Mouse (Mus musculus) right cerebral cortex, postnatal 25 days (tissue): Measurements from ENCODE around the gene Trp53bp1.

Experiments
- DNase-seq: peaks from one replicate; pipeline ENCODE4 v3.0.0; 2022

Trp53bp1 gene

DNA sequence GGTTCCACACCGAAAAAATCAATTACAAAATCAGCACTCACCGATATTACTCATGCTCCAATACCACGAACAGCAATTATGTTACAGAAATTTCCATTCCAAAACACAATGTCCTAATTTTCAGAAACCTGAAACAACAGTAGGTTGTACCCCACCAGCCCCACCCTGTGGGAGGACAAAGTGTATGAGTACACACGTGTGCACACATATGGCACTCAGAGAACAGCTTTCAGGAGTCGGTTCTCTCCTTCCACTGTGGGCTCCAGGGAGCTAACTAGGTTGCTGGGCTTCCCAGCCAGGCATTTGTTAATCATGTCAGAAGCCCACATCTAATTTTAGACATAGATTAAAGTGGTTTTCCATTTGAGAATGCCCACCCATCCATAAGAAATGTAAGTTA lies 27.1 kb downstream of the Trp53bp1 start:
- DNase-seq = no peak

DNA sequence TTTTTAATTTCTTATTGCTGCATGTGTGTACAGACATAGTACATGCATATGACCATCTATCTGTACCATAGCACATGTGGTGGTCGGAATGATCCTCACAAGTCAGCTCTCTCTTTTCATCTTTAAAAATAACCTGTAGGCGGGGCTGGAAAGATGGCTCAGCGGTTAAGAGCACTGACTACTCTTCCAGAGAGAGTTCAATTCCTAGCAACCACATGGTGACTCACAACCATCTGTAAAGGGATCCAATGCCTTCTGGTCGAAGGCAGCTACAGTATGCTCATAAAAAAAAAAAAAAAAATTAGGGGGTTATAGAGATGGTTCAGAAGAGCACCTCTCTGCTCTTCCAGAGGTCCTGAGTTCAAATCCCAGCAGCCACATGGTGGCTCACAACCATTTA lies 31.8 kb downstream of the Trp53bp1 start:
- no peak for DNase-seq

DNA sequence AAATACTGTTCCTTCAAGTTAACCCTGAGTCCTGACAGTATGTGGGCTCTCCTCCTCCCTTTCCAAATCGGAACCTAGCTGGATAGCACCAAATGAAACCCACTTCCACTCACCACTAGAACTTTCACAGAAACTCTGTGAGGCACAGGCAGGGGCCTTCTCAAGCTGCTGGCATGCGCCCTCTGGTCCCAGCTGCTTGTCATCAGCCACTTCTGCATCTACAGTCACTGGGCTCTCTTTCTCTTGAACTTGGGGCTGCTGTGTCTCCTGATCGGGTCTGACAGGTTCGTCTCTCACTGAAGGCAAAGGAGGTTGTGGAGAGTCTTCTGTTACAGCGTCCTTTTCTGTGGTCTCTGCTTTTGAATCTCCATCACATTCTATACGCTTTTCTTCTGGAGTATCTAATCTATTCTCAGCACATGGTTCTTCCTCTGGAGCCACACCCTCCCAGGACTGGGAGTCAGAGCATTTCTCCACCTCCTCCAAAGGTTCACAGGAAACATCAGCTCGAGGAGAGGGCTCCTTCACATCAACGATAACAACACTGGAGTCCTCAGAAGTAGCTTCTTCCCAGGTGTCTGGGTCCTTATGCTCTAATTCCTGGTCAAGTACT lies 35.6 kb downstream of the Trp53bp1 start:
- no peak for DNase-seq

DNA sequence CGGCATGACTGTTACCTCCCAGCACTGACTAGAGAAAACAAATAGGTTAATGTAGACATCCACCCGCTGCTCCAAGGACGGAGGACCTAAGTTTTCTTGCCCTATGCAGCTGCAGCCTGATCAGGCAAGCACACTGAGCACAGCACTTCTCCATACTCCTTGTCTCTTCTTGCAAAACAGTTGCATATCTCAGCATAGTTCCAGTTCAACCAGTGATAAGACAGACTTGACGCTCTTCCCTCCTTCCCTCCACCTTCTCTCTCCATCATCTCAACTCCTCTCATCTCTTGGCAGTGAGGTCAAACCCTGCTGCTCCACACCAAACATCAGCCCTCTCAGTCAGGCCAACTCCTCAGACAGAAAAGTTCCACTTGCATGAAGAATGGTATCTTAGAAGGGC lies 43.1 kb downstream of the Trp53bp1 start:
- no peak for DNase-seq

DNA sequence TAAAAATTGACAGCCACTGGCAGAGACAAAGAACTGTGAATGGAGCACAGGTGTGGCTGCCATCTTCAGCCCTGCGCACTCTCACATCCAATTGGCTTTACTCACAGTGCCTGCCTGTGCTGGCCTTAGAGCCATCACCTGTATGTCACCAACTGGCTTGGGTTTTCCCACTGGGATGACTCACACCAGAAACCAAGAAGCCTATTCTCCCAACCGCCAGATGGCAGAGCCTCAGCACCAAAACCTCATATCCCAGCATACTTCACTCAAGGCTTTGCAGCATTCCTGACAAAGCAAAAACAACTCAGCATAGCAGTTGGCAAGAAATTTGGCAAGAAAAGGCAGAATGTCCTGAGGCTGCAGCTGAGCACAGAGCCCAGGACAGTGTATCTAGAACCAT lies 48.2 kb downstream of the Trp53bp1 start:
- peak; percentile 45 for DNase-seq

DNA sequence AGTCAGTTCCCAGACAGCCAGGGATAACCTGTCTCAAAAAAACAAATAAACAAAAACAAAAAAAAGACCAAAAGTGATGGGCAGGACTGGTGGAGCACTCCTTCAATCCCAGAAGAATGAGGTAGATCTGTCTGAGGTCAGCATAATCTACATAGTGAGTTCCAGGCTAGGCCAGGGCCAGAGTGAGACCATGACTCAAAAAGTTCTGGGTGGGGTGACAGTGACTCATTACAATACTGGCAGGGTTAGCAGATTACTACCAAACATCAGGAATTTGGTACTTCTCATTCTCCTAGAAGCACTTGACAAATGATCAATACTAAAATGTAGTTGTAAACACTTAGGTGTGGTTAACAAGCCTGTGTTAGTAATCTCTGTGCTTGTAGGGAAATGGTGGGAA lies 51.2 kb downstream of the Trp53bp1 start:
- no peak for DNase-seq

DNA sequence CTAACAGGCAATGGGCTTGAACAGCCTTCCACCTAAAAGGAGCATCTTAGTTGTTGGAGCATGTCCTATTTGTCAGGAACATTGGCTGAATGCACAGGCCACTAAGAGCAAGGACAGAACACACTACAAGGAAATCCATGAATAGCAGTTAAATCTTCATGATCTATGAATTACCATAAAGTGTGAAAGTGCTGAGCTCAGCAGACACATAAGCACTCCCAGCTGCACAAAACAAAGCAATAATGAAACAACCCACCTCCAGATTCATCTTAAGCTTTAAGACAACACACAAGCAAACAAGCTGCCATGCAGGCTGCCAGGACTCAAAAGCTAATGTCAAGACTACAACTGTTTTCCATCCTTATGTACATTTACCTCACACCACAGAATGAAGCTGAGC lies 52.0 kb downstream of the Trp53bp1 start:
- DNase-seq = no peak

DNA sequence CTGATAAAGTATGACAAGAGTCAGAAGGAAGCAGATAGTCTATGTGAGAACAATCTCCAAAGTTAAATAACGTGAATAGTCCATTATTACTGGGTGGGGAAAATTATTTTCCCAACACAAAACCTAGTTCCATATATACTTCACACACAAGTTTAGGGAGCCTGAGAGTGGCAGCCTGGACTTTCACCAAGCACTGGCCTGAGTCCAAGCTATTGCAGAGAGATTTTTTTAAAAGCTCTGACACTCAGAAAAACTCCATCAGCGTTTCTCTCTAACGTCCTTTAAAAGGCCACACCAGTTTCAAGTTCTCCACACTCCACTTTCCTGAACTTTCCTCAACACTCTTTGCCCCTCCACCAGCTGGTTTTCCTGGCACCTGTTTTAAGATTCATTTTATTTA lies 56.7 kb downstream of the Trp53bp1 start:
- no peak for DNase-seq

DNA sequence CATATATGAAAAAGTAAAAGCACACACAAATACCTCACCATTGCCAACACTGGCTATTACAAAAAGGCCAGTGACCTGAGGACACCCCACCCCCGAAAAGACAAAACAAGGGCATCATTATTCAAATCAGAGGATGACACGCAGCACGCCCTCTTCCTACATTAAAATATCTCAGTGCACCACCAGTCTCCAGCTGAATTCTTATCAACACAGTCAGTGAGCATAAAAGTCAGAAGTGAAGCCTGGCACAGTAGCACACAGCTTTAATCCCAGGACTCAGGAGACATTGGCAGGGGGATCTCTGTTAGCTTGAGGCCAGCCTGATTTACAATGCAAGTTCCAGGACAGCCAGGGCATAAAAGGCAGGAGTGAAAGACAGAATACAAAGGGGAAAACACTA lies 64.7 kb downstream of the Trp53bp1 start:
- DNase-seq = no peak

DNA sequence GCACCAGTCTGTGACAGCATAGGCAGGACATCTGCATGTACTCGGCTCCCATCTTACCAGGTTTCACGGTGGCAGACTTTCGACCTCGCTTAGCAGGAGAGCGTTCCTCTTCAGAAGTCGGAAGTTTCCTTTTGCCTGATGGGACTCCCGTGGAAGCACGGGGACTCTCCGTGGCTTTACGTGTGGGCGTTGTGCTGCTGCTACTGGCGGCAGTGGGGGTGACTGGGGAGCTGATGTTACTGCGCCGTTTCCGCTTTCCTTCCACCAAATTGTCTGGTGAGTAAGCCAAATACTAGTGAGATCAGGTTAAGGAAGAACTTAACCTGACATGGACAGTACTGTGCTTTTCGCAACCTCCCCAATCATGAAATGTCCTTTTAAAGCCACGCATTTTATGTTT lies 66.9 kb downstream of the Trp53bp1 start:
- no peak for DNase-seq

DNA sequence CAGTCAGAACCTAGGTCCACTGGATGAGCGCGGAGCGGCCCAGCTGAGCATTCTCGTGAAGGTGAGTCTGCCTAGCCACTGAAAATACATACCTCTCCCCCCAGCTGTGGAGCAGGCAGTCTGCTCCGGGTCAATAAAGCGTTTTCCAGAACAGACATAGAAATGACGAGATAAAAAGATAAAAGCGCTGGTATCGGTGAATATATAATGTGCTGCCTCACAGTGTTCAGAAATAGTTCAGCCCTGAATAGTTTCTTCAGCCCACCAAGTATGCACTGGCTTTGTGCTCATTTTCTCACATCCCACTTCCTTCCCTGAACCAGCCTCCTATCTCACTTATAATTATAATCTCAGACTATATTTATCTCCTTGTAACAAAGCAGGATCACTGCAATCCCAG lies 75.7 kb downstream of the Trp53bp1 start:
- peak; percentile 42 for DNase-seq

DNA sequence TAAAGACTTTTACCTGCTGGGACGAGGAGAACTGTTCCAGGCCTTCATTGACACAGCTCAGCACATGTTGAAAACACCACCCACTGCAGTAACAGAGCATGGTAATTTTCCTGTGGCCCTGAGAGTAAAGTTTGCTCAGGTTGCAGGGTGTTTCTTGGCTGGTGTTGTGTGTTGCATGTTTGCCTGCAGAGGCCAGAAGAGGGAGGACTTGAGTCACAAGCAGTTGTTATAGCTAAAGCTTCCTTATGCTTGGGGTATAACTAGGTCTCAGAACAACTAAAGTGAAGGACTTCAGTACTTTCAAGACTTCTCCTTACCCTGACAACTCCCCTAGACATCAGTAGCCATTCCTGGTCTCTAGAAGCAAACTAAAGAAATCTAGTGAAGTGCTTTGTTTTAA lies 82.7 kb downstream of the Trp53bp1 start:
- DNase-seq = no peak

DNA sequence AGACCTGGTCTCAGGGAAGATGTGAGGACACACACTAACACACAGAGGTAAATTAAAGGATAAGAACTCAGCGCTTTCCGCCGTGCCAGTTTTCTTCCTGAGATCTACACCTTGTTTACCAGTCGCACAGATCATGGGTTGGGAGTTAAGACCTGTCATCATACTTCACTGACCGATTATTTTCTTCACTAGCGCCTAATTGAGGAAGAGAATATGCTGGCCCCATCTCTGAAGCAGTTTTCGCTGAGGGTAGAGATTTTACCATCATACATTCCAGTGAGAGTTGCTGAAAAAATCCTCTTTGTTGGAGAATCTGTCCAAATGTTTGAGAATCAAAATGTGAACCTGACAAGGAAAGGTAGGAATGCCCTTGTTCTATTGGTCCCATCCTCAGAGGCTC lies 87.1 kb downstream of the Trp53bp1 start:
- DNase-seq = no peak

DNA sequence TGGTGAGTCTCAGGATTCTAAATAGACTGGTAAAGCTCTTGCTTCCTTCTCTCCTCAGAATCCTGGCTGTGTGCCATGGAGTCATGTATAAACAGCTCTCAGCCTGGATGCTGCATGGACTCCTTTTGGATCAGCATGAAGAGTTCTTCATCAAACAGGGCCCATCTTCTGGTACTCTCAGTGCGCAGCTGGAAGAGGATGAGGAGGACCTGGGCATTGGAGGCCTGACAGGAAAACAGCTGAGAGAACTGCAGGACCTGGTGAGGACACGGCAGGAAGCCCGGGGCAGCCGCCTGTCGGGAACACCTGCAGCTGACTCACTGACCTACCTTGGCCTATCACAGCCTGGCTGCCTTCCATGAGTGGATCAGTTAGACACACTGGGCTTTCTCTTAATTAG lies 87.8 kb downstream of the Trp53bp1 start:
- DNase-seq = no peak

DNA sequence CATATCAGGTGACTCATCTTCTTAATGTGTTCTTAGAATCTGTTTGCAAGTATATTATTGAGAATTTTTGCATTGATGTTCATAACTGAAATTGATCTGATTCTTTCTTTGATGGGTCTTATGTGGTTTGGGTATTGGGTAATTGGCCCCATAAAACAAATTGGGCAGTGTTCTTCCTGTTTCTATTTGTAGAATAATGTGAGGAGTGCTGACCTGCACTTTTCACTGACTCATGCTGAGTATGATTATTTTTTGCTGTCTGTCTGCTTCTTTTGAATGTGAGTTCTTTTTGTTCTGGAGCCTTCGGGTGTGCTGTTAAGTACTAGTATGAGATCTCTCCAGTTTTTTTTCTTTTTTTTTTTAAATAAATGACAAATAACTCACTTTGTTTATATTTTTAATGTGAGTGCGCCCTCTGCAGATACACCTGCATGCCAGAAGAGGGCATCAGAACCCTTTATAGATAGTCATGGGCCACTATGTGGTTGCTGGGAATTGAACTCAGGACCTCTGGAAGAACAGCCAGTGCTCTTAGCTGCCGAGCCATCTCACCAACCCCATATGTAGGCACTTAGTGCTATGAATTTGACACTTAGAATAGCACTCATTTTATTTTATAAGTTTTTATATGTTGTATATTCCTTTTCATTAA lies 92.3 kb downstream of the Trp53bp1 start:
- no peak for DNase-seq

DNA sequence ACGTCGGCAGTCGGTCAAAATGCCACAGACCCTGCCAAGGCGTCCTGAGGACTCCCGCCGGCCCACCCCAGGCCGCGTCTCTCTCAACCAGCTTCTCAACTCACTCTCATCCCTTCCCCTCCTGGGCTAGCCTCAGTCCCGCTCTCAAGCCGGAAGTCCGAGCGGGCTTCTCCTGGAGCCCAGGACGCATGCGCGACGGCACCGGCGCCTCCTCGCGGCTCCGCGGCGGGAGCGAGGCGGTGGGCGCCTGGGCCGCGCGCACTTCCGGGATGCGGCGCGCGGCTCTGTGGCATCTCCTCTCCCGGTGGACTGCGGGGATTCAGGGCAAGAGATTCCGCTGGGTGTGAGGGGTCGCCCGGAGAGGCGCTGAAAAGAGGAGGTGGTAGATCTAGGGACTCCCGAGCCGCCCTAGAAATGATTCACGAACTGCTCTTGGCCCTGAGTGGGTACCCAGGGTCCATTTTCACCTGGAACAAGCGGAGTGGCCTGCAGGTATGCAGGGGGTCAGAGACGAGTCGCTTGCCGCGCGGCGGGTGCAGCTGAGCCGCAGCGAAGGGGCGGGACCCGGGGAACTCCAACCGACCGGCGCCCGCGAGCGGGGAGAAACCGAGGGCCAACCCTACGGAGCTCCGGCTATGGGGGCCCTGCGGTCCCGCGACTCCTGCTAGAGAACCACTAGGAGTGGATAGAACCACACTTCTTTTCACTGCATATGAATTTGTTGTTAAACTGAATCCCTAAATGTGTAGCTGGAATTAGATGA lies 100.0 kb downstream of the Trp53bp1 start, which contains the start of gene Zscan29:
Gene Zscan29, minus strand, starts transcription at position 146 of the 763 bp plus-strand sequence.
- peak; percentile 86 for DNase-seq

DNA sequence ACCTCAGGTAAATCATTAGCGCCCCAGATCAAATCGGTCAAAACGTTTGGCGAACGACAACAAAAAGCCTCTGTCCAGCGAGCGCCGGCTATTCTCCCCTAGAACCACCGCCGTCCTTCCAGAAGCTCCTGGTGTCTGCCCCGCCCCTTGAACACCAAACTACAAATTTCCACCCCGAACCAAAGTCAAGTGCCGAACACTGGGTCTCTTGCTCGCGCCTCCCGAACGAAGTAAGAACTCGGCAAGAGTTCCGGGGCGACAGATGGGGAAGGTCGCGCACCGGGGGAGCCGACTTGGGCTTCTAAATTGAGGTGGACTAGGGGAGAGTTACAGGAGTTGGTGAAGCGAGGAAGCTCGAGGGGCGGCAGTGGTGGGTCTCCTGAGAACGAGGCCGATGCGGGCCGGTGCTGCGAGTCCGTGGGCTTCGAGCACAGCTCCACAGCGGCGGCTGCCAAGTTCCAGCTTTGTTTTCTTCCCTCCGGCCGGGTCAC lies 100.7 kb downstream of the Trp53bp1 start, which contains the start of gene Tubgcp4:
Gene Tubgcp4, plus strand, starts transcription at position 174 of the 491 bp plus-strand sequence.
- DNase-seq = no peak

DNA sequence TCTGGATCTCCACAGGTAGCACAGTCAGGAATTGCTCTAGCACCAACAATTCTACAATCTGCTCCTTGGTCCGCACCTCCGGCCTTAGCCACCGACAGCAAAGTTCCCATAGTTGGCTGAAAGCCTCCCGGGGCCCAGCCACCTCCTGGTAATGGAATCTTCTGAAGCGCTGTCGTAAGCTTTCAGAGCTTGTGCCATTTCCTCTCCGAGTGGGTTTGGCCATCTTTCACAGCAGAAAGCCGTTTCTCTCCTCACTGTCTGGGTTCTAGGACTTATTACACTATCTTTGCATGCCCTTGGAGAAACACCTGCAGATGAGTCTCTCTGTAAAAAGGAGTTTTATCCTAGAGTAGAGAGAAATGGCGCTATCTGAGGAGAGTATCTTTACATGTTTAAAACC lies 101.3 kb downstream of the Trp53bp1 start:
- DNase-seq = no peak

DNA sequence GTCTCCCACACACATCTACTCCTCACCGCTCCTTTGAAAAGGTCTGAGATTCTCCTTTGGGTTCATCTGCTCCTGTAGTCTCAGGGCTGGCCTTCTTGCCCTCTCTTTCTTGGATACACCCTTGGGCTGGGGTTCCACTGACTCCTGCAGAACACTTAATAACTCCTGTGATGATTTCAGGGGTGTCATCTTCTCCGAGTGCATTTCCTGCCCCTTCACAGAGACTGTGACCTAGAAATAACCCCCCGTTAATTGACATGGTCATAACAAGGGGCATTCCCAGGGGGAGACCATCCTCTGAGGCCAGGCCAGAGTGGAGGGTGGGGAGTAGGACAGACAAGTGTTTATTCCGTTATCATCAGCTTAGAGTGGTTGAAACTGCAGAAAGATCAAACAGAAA lies 102.0 kb downstream of the Trp53bp1 start:
- no peak for DNase-seq

DNA sequence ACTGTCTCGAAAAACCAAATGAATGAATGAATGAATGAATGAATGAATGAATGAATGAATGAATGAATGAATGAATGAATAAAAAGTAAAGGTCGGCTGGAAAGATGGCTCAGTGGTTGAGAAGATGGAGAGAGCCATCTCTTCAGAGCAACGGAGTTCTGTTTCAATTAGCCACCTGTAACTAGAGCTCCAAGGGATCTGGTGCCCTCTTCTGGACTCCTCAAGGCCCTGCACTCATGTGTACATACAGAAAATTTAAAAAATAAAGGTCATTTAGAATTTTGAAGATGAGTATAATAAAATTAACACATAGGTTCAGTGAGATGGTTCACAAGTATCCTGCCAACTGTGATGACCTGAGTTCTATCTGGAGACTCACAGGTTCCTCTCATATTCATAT lies 118.1 kb downstream of the Trp53bp1 start:
- DNase-seq = no peak

DNA sequence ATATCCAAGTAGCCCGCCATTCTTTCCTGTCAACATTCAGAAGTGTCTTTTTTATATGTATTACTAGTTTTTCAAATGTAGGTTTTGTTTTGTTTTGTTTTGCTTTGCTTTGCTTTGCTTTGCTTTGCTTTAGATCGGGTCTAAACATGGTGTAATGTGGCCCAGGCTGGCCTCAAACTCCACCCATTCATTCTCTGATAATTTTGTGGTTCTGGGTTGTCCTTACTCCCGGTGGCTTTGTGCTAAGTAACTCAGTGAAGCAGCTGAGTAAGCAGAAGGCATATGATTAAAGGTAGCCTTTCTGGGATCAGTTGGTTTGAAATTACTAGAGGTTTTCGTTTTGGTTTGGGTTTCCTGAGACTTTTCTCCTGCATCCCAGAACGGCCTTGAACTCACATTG lies 121.5 kb downstream of the Trp53bp1 start:
- no peak for DNase-seq
